Mouse (Mus musculus) G1E (cell line): ENCODE measurements around the gene Kif23. TPM values are rescaled to one million over a fixed set of nuclear protein-coding genes. Genes with fewer than 3 reads are reported as not detected.

Experiments used
- ATAC-seq: 2 replicates; pipeline ENCODE4 v1.8.0; 2016; ENCODE audit warnings: mild to moderate bottlenecking; ENCODE audit not compliant: insufficient number of reproducible peaks, poor library complexity, low FRiP score, severe bottlenecking; ENCODE audit errors: extremely low read depth
- DNase-seq: peaks from one replicate; pipeline ENCODE4 v3.0.0; 2012; ENCODE audit warnings: low spot score
- H3K27me3 ChIP-seq: 2 replicates; pipeline ENCODE4 v1.6.1; 2012; ENCODE audit warnings: mild to moderate bottlenecking, low read length, inconsistent platforms; ENCODE audit not compliant: insufficient read depth
- H3K36me3 ChIP-seq: replicated peaks from 2 replicates; pipeline ENCODE3; 2012; ENCODE audit warnings: mild to moderate bottlenecking, inconsistent platforms
- H3K4me1 ChIP-seq: 2 replicates; pipeline ENCODE4 v1.6.1; 2012; ENCODE audit warnings: low read depth, low read length, inconsistent platforms, mixed read lengths; ENCODE audit not compliant: insufficient read depth
- H3K4me3 ChIP-seq: 2 replicates; pipeline ENCODE4 v1.5.1; 2012; ENCODE audit warnings: low read depth, mild to moderate bottlenecking, inconsistent platforms, low read length, moderate library complexity, mixed read lengths
- H3K9me3 ChIP-seq: replicated peaks from 2 replicates; pipeline ENCODE4 v1.6.1; 2012; ENCODE audit warnings: inconsistent platforms
- CTCF ChIP-seq: IDR thresholded peaks from 2 replicates; pipeline ENCODE4 v1.5.1; 2012; ENCODE audit warnings: low read depth, low read length, inconsistent platforms, mixed read lengths
- GATA1 ChIP-seq: IDR thresholded peaks from 2 replicates; pipeline ENCODE4 v1.6.1; 2012; ENCODE audit warnings: borderline replicate concordance, low read length, inconsistent platforms, mixed read lengths
- GATA2 ChIP-seq: IDR thresholded peaks from 2 replicates; pipeline ENCODE4 v1.6.1; 2012; ENCODE audit warnings: low read depth, low read length, inconsistent platforms, borderline replicate concordance
- POLR2AphosphoS5 ChIP-seq: IDR thresholded peaks from 2 replicates; pipeline ENCODE4 v1.6.1; 2012; ENCODE audit warnings: low read depth, low read length, inconsistent platforms; ENCODE audit not compliant: insufficient replicate concordance
- TAL1 ChIP-seq: conservative IDR thresholded peaks from 2 replicates; pipeline ENCODE4 v1.6.1; 2012; ENCODE audit warnings: low read depth, low read length, inconsistent platforms, mixed read lengths
- polyA plus RNA-seq: library from polyadenylated mRNA; stranded (reverse); fragments of >175 nt; gene quantifications from 2 replicates; pipeline ENCODE4 v1.2.3, GENCODE M21; 2012
- total RNA-seq, 2 experiments: library from RNA; stranded (forward) in 1 of 2; stranded (reverse) in 1 of 2; fragments of 200-1000 nt in 1 of 2; fragments of >200 nt in 1 of 2; fragmentation: Nextera tagmentation in 1 of 2; gene quantifications; 2 replicates each; pipeline ENCODE4 v1.2.3; 2014 to 2017

The Kif23 gene
- total and polyA plus RNA-seq, 3 experiments: 48.7 to 280 (median 271) TPM

GRCm38 (mm10) chr9:61878889-61879288, 67.7 kb downstream of the Kif23 start:
- TF ChIP-seq CTCF (no peak), GATA1 (no peak), GATA2 (no peak), POLR2AphosphoS5 (no peak), TAL1 (no peak)
- Histone ChIP-seq H3K27me3 (peaks cover 16% of the 10 kb centered on the region), H3K9me3 (no peaks in the 10 kb centered on the region), H3K36me3 (no peaks in the 10 kb centered on the region), H3K4me1 (no peaks in the 10 kb centered on the region), H3K4me3 (no peak overlapping the region)
- no peak for DNase-seq
- ATAC-seq: no peak

GRCm38 (mm10) chr9:61877373-61878112, 69.0 kb downstream of the Kif23 start:
- H3K9me3 ChIP-seq: no peaks in the 10 kb centered on the region
- no peak for TF ChIP-seq CTCF
- no peak for TF ChIP-seq POLR2AphosphoS5
- TF ChIP-seq GATA2: no peak
- TF ChIP-seq TAL1: no peak
- no peak for TF ChIP-seq GATA1
- no peaks in the 10 kb centered on the region for H3K4me1 ChIP-seq
- ATAC-seq (no peak), DNase-seq (no peak)
- no peaks in the 10 kb centered on the region for H3K36me3 ChIP-seq
- H3K4me3 ChIP-seq: no peak overlapping the region
- H3K27me3 ChIP-seq: peaks cover 18% of the 10 kb centered on the region

GRCm38 (mm10) chr9:61873325-61873724, 73.2 kb downstream of the Kif23 start:
- Histone ChIP-seq H3K4me1 (no peaks in the 10 kb centered on the region), H3K36me3 (no peaks in the 10 kb centered on the region), H3K4me3 (no peak overlapping the region), H3K9me3 (no peaks in the 10 kb centered on the region), H3K27me3 (peaks cover 17% of the 10 kb centered on the region)
- no peak for DNase-seq
- ATAC-seq: no peak
- no peak for TF ChIP-seq TAL1

GRCm38 (mm10) chr9:61872246-61872941, 74.2 kb downstream of the Kif23 start:
- H3K4me3 ChIP-seq: no peak overlapping the region
- H3K9me3 ChIP-seq: no peaks in the 10 kb centered on the region
- TF ChIP-seq TAL1: no peak
- no peak for TF ChIP-seq POLR2AphosphoS5
- TF ChIP-seq GATA1: no peak
- peaks cover 11% of the 10 kb centered on the region for H3K27me3 ChIP-seq
- no peaks in the 10 kb centered on the region for H3K4me1 ChIP-seq
- H3K36me3 ChIP-seq: no peaks in the 10 kb centered on the region
- no peak for ATAC-seq
- no peak for DNase-seq

- ATAC-seq (no peak), DNase-seq (no peak)
- H3K9me3 ChIP-seq: no peaks in the 10 kb centered on the region
- H3K36me3 ChIP-seq: no peaks in the 10 kb centered on the region
- H3K27me3 ChIP-seq: peaks cover 5% of the 10 kb centered on the region
- H3K4me1 ChIP-seq: no peaks in the 10 kb centered on the region
- H3K4me3 ChIP-seq: no peak overlapping the region
- no peak for TF ChIP-seq CTCF
- no peak for TF ChIP-seq TAL1
- no peak for TF ChIP-seq GATA1
- no peak for TF ChIP-seq GATA2
- no peak for TF ChIP-seq POLR2AphosphoS5
These were observed 74.7 kb downstream of the Kif23 start for GRCm38 (mm10) chr9:61871839-61872238.

GRCm38 (mm10) chr9:61867659-61868058, 78.9 kb downstream of the Kif23 start:
- TF ChIP-seq POLR2AphosphoS5: no peak
- TF ChIP-seq TAL1: no peak
- no peak for TF ChIP-seq GATA1
- TF ChIP-seq GATA2: no peak
- no peak for TF ChIP-seq CTCF

More at GRCm38 (mm10) chr9:61867659-61868058, 78.9 kb downstream of the Kif23 start:
- DNase-seq: no peak
- Histone ChIP-seq H3K4me1 (no peaks in the 10 kb centered on the region), H3K36me3 (no peaks in the 10 kb centered on the region), H3K9me3 (no peaks in the 10 kb centered on the region), H3K4me3 (no peak overlapping the region), H3K27me3 (peaks cover 3% of the 10 kb centered on the region; the same call in 1 of the 2 replicates)
- ATAC-seq: no peak

Other genes starting within 250 kb of the Kif23 start
- gene Rplp1, start 32.2 kb downstream of the Kif23 start, total RNA-seq (2014; fragmentation: Nextera tagmentation): 2,957 and 3,127 TPM in 2 replicates
- gene Rplp1, start 32.2 kb downstream of the Kif23 start, total RNA-seq (2017): 4,483 and 5,713 TPM in 2 replicates
- 43,340 and 52,062 TPM in 2 replicates for gene Rplp1, start 32.2 kb downstream of the Kif23 start, polyA plus RNA-seq
- not detected in 2 replicates for gene Paqr5, start 80.1 kb upstream of the Kif23 start, total RNA-seq (2014; fragmentation: Nextera tagmentation)
- 0.06 and 0.22 TPM in 2 replicates for gene Paqr5, start 80.1 kb upstream of the Kif23 start, total RNA-seq (2017)
- not detected in 2 replicates for gene Paqr5, start 80.1 kb upstream of the Kif23 start, polyA plus RNA-seq
- gene Glce, start 175.9 kb upstream of the Kif23 start, total RNA-seq (2014; fragmentation: Nextera tagmentation): 20.5 and 22.3 TPM in 2 replicates
- 16.1 and 18.5 TPM in 2 replicates for gene Glce, start 175.9 kb upstream of the Kif23 start, total RNA-seq (2017)
- 2.9 and 6.9 TPM in 2 replicates for gene Glce, start 175.9 kb upstream of the Kif23 start, polyA plus RNA-seq